Mouse (Mus musculus) forebrain, embryonic 13.5 days (tissue): ENCODE results near the gene Ntsr1. TPM values are rescaled to one million over a fixed set of nuclear protein-coding genes. Genes with fewer than 3 reads are reported as not detected.

Source experiments
- ATAC-seq: fragments of 200-750 bp; cut with Nextera tagmentation; 2 replicates; pipeline ENCODE4 v1.8.0; 2017
- H3K27ac ChIP-seq: fragments of 300-500 bp; sonication (generic); 2 replicates; pipeline ENCODE4 v1.5.1; 2015; ENCODE audit warnings: inconsistent platforms, mild to moderate bottlenecking, moderate library complexity
- H3K27me3 ChIP-seq: fragments of 300-500 bp; sonication (generic); 2 replicates; pipeline ENCODE4 v1.6.1; 2015; ENCODE audit warnings: mild to moderate bottlenecking, inconsistent platforms
- H3K36me3 ChIP-seq: fragments of 300-500 bp; sonication (generic); 2 replicates; pipeline ENCODE4 v1.6.1; 2015; ENCODE audit warnings: mild to moderate bottlenecking, inconsistent platforms; ENCODE audit not compliant: poor library complexity, severe bottlenecking
- H3K4me1 ChIP-seq: fragments of 300-500 bp; sonication (generic); 2 replicates; pipeline ENCODE4 v1.6.1; 2015; ENCODE audit warnings: inconsistent platforms
- H3K4me2 ChIP-seq: fragments of 300-500 bp; sonication (generic); 2 replicates; pipeline ENCODE4 v1.6.1; 2015; ENCODE audit warnings: inconsistent platforms, mild to moderate bottlenecking, moderate library complexity
- H3K4me3 ChIP-seq: fragments of 300-500 bp; sonication (generic); 2 replicates; pipeline ENCODE4 v1.5.1; 2015; ENCODE audit warnings: mild to moderate bottlenecking, inconsistent platforms
- H3K9ac ChIP-seq: fragments of 300-500 bp; sonication (generic); 2 replicates; pipeline ENCODE4 v1.6.1; 2015; ENCODE audit warnings: mild to moderate bottlenecking, inconsistent platforms
- H3K9me3 ChIP-seq: fragments of 300-500 bp; sonication (generic); replicated peaks from 2 replicates; pipeline ENCODE4 v1.6.1; 2016; ENCODE audit warnings: inconsistent platforms
- WGBS: fragments of 180-500 bp; shearing (Covaris S2); methylation state at CpG from one replicate; pipeline ENCODE4 v1.1.7; 2015; 5-methylcytosine and 5-hydroxymethylcytosine counted together
- polyA plus RNA-seq: library from polyadenylated mRNA; unstranded; fragments of >200 nt; fragmentation: Nextera tagmentation; extraction: Ambion mirVana; gene quantifications from 2 replicates; pipeline ENCODE4 v1.2.1, GENCODE M21; 2015

The Ntsr1 gene
- polyA plus RNA-seq, 1 experiment from 2014 or later = 2.2 TPM

DNA sequence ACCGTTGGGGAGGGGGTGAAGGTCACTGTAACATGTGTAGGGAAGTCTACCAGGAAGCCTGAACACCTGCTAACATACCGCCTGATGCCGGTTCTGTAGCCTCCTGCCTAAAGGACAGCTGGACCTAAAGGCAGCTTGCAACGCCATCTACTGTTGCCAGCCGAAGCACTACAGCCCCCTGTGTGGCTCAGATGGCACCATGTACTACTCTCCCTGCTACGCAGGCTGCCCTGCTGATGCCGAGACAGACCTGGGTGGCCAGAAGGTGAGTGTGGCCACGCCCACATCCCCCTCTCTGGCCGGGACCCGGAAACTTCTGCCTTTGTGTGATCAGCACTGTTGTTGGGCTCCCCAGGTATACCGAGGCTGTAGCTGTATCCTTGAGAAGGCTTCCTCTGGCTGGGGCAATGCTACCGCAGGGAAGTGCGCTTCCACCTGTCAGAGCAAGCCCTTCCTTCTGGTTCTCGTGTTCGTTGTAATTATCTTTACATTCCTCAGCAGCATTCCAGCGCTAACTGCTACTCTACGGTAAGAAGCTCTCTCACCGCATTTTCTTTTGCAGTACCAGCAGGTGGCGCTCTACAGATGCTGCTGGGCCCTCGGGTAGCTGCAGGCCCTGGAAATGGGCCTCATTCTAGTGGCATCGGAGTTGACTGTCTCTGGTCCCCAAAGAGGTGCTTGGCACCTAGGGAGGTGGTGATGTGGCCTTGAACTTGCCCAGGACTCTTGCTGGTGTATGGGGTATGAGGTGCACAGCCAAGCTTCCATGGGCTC, 27.3 kb upstream of the Ntsr1 start:
- no peaks in the 10 kb centered on the region; the same call in 1 of the 2 replicates for H3K27me3 ChIP-seq
- peak; percentile 66 for ATAC-seq
- H3K27ac ChIP-seq = no peak overlapping the region
- peaks cover 4% of the 10 kb centered on the region; the same call in 1 of the 2 replicates for H3K4me1 ChIP-seq
- peak overlapping the region; percentile 34 for H3K4me2 ChIP-seq
- no peaks in the 10 kb centered on the region for H3K36me3 ChIP-seq
- 0 out of 2 replicates have a peak overlapping the region, but pooled peaks have one; percentile 1 for H3K9ac ChIP-seq
- no peak overlapping the region; the same call in 1 of the 2 replicates for H3K4me3 ChIP-seq
- no peaks in the 10 kb centered on the region for H3K9me3 ChIP-seq
- 3% methylated on average over 21 of the region's 21 CpGs for WGBS

- Histone ChIP-seq H3K27ac (no peak overlapping the region), H3K4me1 (peaks cover 4% of the 10 kb centered on the region; the same call in 1 of the 2 replicates), H3K9me3 (no peaks in the 10 kb centered on the region), H3K4me2 (no peak overlapping the region), H3K36me3 (no peaks in the 10 kb centered on the region), H3K4me3 (no peak overlapping the region), H3K27me3 (no peaks in the 10 kb centered on the region; the same call in 1 of the 2 replicates), H3K9ac (no peak overlapping the region)
- ATAC-seq = peak; percentile 92
- 35% methylated on average over 7 of the region's 7 CpGs for WGBS
Observed at GRCm38 (mm10) chr2:180473080-180473440, 26.7 kb upstream of the Ntsr1 start.

- H3K4me2 ChIP-seq = no peak overlapping the region
- ATAC-seq = no peak
- H3K9me3 ChIP-seq = no peaks in the 10 kb centered on the region
- H3K4me3 ChIP-seq = no peak overlapping the region
- peaks cover 4% of the 10 kb centered on the region; the same call in 1 of the 2 replicates for H3K4me1 ChIP-seq
- H3K9ac ChIP-seq = no peak overlapping the region
- no peaks in the 10 kb centered on the region; the same call in 1 of the 2 replicates for H3K27me3 ChIP-seq
- 94% methylated on average over 3 of the region's 3 CpGs for WGBS
- H3K36me3 ChIP-seq = no peaks in the 10 kb centered on the region
- no peak overlapping the region for H3K27ac ChIP-seq
Observed at GRCm38 (mm10) chr2:180474864-180475263, 24.9 kb upstream of the Ntsr1 start.

GRCm38 (mm10) chr2:180482274-180482673, 17.5 kb upstream of the Ntsr1 start:
- Histone ChIP-seq H3K9me3 (no peaks in the 10 kb centered on the region), H3K36me3 (no peaks in the 10 kb centered on the region), H3K4me2 (peak overlapping the region; percentile 44), H3K9ac (no peak overlapping the region), H3K27me3 (peaks cover 3% of the 10 kb centered on the region; the same call in 1 of the 2 replicates), H3K4me1 (peaks cover 33% of the 10 kb centered on the region), H3K27ac (peak overlapping the region; percentile 59), H3K4me3 (0 out of 2 replicates have a peak overlapping the region, but pooled peaks have one; percentile 6)
- WGBS = 4% methylated on average over 16 of the region's 16 CpGs
- ATAC-seq = peak; percentile 33; the same call in 1 of the 2 replicates

DNA sequence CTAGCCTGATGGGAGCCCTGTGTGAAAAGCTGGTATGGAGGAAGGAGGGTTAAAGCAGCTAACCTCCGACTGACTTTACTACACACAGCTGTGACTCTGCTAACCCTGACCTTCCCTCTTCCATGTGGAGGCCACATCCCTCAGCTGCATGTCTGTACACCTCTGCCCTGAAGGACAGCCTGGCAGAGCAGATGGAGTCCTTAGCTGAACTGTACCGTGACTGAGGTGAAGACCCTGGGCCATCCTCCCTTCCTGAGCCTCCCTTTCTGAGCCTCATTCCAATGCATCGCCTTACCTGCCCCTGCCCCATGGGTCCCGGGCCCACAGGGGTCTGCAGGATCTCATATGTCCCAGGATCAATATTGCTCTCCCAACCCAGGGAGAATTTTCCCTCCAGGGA, 14.9 kb upstream of the Ntsr1 start:
- Histone ChIP-seq H3K36me3 (no peaks in the 10 kb centered on the region), H3K4me1 (peaks cover 52% of the 10 kb centered on the region), H3K27me3 (peaks cover 3% of the 10 kb centered on the region; the same call in 1 of the 2 replicates), H3K9ac (no peak overlapping the region), H3K4me3 (no peak overlapping the region), H3K27ac (peak overlapping the region; percentile 32), H3K4me2 (no peak overlapping the region), H3K9me3 (no peaks in the 10 kb centered on the region)
- ATAC-seq = no peak
- WGBS = 64% methylated on average over 4 of the region's 4 CpGs

DNA sequence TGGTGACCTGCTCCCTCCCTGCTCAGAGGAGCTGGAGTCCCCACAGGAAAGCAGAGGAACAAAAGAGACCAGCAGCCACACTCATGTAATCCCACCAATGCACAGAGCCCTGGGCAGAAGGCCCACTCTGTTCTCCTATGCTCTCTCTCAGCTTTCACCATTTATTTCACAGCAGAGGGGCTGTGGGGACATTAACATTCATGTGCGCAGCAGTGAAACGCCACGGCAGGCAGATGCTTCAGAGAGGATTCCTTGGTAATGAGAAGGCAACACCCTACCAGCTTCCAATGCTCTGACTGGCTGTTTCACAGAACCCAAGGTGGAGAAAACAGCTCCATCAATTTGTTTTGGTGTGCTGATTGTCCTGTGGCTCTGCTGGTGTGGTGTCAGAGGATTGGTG, 14.5 kb upstream of the Ntsr1 start:
- 36% methylated on average over 3 of the region's 3 CpGs for WGBS
- H3K27ac ChIP-seq = peak overlapping the region; percentile 32
- ATAC-seq = no peak

DNA sequence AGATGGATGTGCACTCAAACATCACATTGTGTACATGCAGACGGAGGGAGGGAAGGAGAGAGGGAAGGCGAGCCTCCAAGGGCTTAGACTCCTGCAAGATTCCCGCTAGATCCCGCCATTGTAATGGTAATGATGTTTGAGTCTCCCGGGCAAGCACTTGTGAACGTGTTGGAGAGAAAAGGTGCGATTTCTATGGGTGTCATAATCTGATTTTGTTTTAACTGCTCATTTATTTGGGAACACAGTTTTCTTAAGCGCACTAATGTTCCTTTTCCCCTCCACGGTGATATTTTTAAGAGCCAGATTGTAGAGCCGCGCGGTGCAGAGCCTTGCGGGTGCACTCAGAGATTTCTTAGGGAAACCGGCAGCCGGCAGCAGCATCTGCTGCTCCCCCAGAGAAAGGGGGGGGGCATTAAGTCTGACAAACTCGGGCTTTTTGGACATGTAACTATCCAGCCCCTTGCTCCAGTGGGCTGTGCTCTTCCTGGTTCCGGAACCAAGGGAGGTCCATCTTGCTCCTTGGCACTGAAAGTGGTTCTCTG, 11.5 kb upstream of the Ntsr1 start:
- Histone ChIP-seq H3K27ac (peak overlapping the region; percentile 81), H3K9me3 (no peaks in the 10 kb centered on the region), H3K4me3 (peak overlapping the region; percentile 28), H3K27me3 (0 out of 2 replicates have a peak, but pooled peaks cover 3% of the 10 kb centered on the region), H3K36me3 (no peaks in the 10 kb centered on the region), H3K4me1 (peaks cover 30% of the 10 kb centered on the region), H3K9ac (peak overlapping the region; percentile 32; the same call in 1 of the 2 replicates), H3K4me2 (peak overlapping the region; percentile 58)
- ATAC-seq = peak; percentile 81
- WGBS = 3% methylated on average over 17 of the region's 17 CpGs

More for the DNA sequence above, 14.5 kb upstream of the Ntsr1 start:
- no peak overlapping the region for H3K9ac ChIP-seq
- H3K4me2 ChIP-seq = no peak overlapping the region
- H3K4me1 ChIP-seq = peaks cover 52% of the 10 kb centered on the region
- no peaks in the 10 kb centered on the region for H3K36me3 ChIP-seq
- no peak overlapping the region for H3K4me3 ChIP-seq
- H3K9me3 ChIP-seq = no peaks in the 10 kb centered on the region
- H3K27me3 ChIP-seq = peaks cover 3% of the 10 kb centered on the region; the same call in 1 of the 2 replicates

DNA sequence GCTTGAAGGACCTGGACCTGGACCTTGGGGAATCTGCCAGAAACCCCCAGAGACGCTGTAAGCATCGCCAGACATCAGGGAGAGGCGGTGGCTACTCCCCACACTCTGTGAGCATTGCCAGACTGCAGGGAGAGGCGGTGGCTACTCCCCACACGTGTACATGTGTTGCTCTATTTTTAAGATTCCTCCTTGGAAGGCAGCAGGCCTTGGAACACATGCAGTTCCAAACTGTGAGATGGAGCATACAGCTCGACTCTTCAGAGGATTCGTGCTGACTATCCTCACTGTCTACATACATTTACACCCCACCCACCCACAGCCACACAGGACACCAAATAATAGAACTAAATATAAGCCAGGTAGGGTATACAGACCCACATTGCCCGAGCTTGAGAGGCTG, 3.9 kb upstream of the Ntsr1 start:
- H3K27me3 ChIP-seq = peaks cover 38% of the 10 kb centered on the region
- H3K9me3 ChIP-seq = no peaks in the 10 kb centered on the region
- ATAC-seq = no peak
- no peak overlapping the region for H3K4me2 ChIP-seq
- H3K4me1 ChIP-seq = peaks cover 23% of the 10 kb centered on the region
- H3K27ac ChIP-seq = no peak overlapping the region
- H3K36me3 ChIP-seq = no peaks in the 10 kb centered on the region
- H3K4me3 ChIP-seq = no peak overlapping the region
- 82% methylated on average over 8 of the region's 8 CpGs for WGBS
- H3K9ac ChIP-seq = no peak overlapping the region

DNA sequence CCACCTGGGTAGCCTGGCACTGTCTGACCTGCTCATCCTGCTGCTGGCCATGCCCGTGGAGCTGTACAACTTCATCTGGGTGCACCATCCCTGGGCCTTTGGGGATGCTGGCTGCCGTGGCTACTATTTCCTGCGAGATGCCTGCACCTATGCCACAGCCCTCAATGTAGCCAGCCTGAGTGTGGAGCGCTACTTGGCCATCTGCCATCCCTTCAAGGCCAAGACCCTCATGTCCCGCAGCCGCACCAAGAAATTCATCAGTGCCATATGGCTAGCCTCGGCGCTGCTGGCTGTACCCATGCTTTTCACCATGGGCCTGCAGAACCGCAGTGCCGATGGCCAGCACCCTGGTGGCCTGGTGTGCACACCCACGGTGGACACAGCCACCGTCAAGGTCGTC, 950 bp downstream of the Ntsr1 start:
- no peaks in the 10 kb centered on the region for H3K36me3 ChIP-seq
- no peaks in the 10 kb centered on the region for H3K9me3 ChIP-seq
- H3K4me2 ChIP-seq = peak overlapping the region; percentile 75
- WGBS = 42% methylated on average over 13 of the region's 13 CpGs
- H3K9ac ChIP-seq = no peak overlapping the region
- H3K4me1 ChIP-seq = peaks cover 36% of the 10 kb centered on the region
- peaks cover 53% of the 10 kb centered on the region for H3K27me3 ChIP-seq
- H3K27ac ChIP-seq = no peak overlapping the region
- peak overlapping the region; percentile 41 for H3K4me3 ChIP-seq
- ATAC-seq = no peak; the same call in 1 of the 2 replicates

DNA sequence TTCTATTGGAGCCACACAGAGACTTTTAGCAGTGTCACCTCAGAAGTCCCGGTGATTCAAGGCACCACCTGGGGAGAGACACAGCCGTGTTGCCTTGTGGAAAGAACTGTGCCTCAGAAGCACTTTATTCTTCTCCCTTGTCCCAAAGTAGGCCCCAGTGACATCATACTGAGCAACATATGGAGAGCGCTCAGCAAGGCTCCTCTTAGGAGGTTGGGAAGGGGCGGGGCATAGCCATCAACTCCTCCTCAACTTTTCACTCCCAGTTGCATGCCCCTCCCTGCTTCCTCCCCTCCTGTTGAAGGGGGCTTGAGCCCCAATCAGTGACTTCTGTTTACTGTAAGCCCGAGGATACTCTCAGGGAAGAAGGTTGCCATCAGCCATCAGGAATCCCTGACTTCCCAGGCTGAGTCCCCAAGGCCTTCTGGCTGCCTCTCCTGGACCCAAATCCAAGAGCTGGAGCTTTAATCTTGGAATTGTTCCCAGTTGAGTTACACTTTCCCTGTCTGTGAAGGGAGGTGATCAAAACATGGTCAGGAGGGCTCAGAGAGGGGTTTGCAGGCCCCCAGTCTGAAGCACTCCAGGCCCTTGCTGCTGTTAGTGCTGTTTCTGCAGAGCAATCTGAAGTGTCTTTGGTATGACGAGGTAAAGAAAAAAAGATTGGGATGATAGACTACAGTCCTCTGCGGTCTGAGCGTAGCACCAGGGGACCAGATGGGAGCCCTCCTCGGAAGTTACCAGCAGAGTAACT, 1.6 kb downstream of the Ntsr1 start:
- H3K36me3 ChIP-seq = no peaks in the 10 kb centered on the region
- ATAC-seq = 0 out of 2 replicates have a peak, but pooled peaks have one; percentile 9
- H3K9me3 ChIP-seq = no peaks in the 10 kb centered on the region
- 41% methylated on average over 9 of the region's 9 CpGs for WGBS
- H3K9ac ChIP-seq = no peak overlapping the region
- H3K27me3 ChIP-seq = peaks cover 53% of the 10 kb centered on the region
- H3K4me2 ChIP-seq = peak overlapping the region; percentile 75
- H3K27ac ChIP-seq = no peak overlapping the region
- H3K4me3 ChIP-seq = no peak overlapping the region; the same call in 1 of the 2 replicates
- peaks cover 40% of the 10 kb centered on the region for H3K4me1 ChIP-seq

DNA sequence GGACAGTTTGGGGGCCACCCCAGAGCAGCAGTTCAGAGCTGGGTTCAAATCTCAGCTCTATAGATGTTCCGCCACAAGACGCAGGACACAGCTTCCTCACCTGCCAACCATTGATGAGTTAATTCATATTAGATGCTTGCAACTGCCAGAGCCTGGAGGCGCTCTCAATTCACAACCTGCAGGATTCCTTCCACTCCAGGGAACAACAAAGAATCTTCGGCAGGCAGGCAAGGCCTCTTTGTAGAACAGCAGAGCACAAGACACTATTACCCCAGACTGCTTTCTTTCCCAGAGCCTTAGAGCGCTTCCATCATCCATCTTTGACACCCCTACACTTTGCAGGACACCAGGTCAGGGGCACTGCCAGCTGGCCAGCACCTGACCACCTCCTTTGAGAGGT, 6.5 kb downstream of the Ntsr1 start:
- no peaks in the 10 kb centered on the region for H3K36me3 ChIP-seq
- no peak overlapping the region for H3K4me3 ChIP-seq
- H3K9ac ChIP-seq = no peak overlapping the region
- peak overlapping the region; percentile 25; the same call in 1 of the 2 replicates for H3K4me2 ChIP-seq
- H3K27me3 ChIP-seq = peaks cover 16% of the 10 kb centered on the region
- ATAC-seq = peak; percentile 29; the same call in 1 of the 2 replicates
- H3K9me3 ChIP-seq = no peaks in the 10 kb centered on the region
- 10% methylated on average over 5 of the region's 5 CpGs for WGBS
- peak overlapping the region; percentile 67 for H3K27ac ChIP-seq
- H3K4me1 ChIP-seq = peaks cover 35% of the 10 kb centered on the region
